Mouse (Mus musculus) embryonic fibroblast, embryonic 13.5 days (primary cell): Measurements from ENCODE around the gene Tns3.

ENCODE experiments used
- CTCF ChIP-seq: IDR thresholded peaks from 2 replicates; pipeline ENCODE4 v1.5.1; 2011; ENCODE audit warnings: mild to moderate bottlenecking, control low read depth, low read length, moderate library complexity, borderline replicate concordance; ENCODE audit not compliant: insufficient read depth
- POLR2A ChIP-seq: IDR thresholded peaks from 2 replicates; pipeline ENCODE4 v1.6.1; 2011; ENCODE audit warnings: low read depth, mild to moderate bottlenecking, control low read depth, low read length, moderate library complexity

DNA sequence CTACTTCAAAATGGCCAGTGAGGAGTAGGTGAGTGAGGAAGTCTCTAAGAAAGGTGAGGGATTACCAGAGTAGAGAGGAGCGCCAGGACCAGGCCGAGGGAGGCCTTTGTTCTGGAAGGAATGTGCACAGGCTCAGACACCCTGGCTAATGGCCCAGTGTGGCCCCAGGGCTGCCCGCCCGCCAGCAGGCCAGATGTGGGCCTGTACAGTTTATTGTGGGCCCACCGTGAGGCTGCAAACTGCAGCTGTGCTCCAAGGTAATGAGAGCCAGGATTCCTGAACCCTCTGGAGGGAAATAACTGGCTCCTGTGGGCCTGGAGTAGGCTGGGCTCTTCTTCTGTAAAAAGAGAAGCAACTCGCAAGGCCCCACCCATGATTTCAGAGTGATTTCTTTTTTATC is 5.3 kb downstream of the Tns3 start:
- TF ChIP-seq CTCF (no peak), POLR2A (no peak)
